Mouse (Mus musculus) A20 (cell line): ENCODE data around the gene Dppa4.
"Not testable (repeated sequence)": the region's sequence is repeated elsewhere in the genome, so short reads cannot be mapped to it uniquely, and the experiment has no call there.

Source experiments
- DNase-seq: peaks from one replicate; pipeline ENCODE4 v3.0.0-alpha.2; 2011; ENCODE audit warnings: low read depth, low spot score

Dppa4 gene

DNA sequence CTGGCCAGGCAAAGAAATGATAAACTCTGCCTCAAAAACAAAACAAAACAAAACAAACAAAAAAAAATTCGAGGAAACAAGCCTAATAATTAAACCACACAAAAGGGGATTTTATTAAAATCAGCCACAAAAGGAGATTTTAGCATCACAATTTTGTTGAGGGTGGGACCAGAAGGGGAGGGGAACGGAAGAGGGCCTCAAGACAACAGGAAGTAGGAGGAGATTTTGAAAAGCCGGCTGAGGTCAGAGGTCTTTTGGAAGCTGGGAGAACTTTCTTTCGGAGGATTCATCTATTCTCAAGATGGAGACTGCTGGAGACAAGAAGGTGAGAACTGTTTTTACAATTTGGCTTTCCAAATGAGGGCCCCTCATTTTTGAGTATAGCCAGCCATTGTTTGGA lies at the start of gene Dppa4:
Dppa4 (plus strand) TSS at position 217 of the 400 bp plus-strand sequence.
- DNase-seq = no peak

DNA sequence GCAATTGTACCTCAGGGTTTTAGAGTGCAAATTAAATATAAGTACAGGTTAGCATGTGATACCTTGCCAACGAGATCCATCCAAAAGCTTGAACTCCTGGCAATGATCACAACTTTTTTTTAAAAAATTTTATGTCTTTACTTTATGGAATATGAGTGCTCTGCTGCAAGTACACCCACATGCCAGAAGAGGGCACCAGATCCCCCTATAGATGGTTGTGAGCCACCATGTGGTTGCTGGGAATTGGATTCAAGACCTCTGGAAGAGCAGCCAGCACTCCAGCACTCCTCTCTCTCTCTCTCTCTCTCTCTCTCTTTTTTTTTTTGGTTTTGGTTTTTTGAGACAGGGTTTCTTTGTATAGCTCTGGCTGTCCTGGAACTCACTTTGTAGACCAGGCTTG lies 48.5 kb upstream of the Dppa4 start:
- no peak for DNase-seq

DNA sequence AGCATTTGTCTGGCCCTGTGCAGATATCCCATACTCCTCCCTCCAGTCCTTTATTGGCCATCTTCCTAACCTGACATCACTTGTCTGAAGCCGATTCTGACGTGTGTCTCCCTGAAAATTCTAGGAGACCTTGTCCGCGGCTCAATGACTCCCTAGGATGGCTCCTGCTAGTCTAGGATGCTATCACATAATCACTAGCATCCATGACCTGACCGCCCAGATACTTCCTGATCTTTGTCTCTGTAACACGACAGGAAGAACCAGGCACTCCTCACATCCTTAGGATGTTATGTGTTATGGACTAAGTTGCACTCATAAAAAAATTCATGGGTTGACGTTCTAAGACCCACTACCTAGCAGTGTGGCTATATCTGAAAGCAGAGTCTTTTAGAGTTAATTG lies 45.9 kb upstream of the Dppa4 start:
- DNase-seq = no peak

DNA sequence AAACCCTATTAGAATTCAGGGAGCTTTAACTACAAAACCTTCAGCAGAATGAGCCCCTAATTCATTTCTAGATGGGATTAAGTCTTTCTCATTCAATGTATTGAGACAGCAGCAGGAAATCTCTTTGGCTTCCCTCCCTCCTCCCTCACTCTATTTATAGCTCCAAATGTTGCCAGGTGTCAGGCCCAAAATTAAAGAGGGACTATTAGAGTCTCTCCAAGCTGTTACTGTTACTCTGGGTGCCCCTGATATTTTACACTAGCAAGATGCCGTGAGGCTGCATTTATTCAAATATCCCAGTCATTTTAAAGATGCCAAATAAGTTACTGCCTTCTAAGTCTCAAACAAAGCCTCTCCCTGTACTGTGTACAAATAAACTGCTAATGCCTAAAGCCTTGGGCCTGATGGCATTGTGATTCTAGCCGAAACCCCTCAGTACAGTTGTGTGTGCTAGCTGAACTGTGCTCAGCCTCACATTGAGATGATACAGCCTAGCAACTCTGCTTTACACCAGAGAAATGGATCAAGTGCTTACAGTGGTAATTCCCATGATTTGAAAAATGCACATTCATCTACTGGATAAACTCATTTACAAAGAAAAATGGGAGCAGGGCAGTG lies 36.4 kb upstream of the Dppa4 start:
- DNase-seq = no peak

DNA sequence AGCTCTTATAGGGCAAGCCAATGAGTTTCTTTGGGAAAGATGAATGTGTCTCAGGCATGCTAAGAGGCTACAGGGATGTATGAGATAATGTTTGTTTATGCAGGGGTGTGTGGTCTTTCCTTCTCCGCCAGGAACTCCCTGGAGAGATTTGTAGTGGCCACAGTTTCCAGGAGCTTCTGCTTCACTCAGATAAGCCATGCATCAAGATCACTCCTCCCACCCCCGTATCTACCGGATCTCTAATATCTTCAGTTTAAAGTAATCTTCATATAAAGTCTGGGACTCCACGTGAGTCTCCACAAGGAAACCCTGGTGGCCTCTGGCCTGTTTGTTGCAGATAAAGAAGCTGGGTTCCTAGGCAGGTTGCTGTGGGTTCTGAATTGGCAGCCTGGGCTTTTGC lies 30.7 kb upstream of the Dppa4 start:
- DNase-seq = no peak

DNA sequence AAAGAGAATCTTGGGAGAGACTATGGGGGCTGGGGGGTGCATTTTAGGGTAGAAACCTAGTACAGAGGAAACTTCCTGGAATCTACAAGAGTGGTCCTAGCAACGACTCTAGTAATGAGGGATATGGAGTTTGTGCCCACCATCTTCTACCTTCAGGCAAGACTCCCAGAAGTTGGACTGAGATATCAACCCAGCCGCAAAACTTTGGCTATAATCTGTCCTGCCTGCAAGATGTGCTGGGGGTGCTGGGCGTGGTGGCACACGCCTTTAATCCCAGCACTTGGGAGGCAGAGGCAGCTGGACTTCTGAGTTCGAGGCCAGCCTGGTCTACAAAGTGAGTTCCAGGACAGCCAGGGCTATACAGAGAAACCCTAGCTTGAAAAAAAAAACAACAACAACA lies 28.9 kb upstream of the Dppa4 start:
- DNase-seq = no peak

DNA sequence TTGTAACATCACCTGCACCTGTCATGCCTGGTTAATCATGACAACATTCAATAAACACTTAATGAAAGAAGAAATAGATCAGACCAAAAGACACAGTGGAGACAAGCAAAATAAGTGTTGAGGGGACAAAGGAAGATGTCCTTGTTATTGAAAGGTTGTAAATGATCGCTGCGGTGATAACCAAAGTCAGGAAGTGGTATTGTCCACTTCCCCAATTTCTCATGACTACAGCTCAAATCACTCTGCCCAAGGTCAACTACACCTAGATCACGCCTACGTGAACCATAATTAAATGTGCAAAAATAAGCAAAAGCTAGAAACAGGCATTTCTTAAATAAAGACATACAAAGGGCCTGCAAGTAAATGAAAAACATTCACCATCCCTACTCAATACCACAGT lies 24.0 kb upstream of the Dppa4 start:
- DNase-seq = no peak

DNA sequence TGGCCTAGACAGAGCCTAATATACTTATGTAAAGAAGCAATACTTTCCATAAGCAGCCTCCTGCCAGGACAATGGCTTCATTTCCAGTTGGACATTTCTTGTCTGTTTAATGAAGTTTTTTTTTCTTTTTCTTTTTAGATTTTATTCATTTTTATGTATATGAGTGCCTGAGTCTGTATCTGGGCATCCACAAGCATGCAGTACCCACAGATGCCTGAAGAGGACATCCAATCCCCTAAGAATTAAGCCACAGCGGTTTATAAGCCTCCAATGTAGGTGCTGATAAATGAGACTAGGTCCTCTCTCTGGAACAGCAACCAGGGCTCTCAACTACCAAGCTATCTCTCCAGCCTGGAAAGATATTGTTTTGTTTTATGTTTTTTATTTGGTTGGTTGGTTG lies 20.6 kb upstream of the Dppa4 start:
- DNase-seq = no peak

DNA sequence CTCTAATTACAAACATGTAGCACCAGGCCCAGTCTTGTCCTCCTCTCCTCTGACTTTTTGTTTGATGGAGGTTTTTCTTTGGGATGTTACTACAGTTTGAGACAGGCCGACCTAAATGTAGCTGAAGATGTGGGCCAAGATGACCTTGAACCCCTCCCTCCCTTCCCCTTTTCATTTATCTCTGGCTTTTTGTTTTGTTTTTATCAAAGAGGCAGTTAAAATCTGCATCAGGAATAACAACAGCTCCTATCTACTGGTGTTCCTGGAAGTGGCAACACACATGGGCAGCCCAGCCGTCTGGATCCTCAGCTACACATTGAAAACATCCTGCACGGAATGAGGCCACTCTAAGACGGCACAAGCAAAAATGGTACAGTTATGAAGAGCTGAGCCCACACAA lies 17.7 kb upstream of the Dppa4 start:
- no peak for DNase-seq

DNA sequence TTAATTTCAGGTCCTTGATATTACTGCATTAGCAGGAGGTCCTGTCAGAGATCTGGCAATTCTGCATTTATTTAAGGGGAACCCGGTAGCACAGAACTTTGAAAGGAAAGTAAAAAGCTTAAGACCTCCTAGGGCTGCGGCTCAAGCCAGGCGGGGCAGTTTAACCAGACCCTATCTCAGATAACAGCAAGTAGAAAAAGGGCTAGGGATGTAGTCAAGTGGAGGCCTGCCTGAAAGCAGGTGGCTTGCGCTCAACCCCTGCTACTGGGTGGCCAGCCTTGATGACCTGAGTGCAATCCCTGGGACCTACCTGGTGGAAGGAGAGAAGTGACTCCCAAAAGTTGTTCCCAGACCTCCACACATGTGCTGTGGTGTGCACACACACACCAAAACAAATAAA lies 6.6 kb upstream of the Dppa4 start:
- no peak for DNase-seq

DNA sequence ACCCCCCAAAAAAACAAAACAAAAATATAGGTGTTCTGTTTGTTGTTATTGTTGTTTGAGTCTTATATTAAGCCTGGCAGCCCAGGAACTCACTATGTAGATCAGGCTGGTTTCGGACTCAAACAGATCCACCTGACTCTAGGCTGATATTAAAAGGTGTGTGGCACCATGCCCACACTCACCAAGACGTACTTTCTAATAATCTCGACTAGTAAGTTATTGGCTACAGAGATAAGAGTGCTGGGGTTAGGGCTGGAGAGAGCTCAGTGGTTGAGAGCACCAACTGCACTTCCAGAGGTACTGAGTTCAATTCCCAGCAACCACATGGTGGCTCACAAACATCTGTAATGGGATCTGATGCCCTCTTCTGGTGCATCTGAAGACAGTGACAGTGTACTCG lies 2.6 kb upstream of the Dppa4 start:
- DNase-seq = no peak

DNA sequence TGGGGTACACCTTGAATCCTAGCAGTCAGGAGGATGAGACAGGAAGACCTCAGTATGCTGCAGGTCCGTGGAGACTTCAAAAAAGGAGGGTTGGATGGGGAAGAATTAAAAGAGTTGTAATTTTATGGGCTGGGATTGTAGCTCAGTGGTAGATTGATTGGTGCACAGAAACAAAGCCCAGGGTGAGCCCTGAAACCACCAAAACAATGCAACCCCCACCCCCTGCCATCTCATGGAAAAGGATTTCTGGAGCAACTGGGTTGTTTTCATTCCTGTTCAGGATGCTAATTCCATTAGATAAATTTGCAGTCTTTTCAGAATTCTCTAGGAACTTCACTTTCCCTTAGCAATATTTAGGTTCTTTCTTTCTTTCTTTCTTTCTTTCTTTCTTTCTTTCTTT lies 732 bp upstream of the Dppa4 start:
- DNase-seq = no peak

DNA sequence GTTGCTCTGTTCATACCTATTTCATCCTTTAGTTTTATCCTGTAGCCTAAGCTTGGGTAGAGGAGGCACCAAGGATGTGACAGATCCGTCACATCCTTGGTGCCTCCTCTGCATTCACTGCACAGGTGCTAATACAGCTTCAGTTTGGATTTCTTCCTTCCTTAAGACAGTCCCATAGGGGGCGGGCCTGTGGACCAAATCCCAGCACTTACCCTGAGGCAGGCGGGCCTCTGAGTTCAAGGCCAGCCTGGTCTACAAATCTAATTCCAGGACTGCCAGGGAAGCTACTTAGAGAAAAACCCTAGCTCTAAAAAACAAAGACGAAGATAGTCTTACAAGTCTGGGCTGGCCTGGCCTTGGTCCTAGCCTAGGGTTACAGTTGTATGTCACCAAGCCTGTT lies 2.0 kb downstream of the Dppa4 start:
- DNase-seq = no peak

DNA sequence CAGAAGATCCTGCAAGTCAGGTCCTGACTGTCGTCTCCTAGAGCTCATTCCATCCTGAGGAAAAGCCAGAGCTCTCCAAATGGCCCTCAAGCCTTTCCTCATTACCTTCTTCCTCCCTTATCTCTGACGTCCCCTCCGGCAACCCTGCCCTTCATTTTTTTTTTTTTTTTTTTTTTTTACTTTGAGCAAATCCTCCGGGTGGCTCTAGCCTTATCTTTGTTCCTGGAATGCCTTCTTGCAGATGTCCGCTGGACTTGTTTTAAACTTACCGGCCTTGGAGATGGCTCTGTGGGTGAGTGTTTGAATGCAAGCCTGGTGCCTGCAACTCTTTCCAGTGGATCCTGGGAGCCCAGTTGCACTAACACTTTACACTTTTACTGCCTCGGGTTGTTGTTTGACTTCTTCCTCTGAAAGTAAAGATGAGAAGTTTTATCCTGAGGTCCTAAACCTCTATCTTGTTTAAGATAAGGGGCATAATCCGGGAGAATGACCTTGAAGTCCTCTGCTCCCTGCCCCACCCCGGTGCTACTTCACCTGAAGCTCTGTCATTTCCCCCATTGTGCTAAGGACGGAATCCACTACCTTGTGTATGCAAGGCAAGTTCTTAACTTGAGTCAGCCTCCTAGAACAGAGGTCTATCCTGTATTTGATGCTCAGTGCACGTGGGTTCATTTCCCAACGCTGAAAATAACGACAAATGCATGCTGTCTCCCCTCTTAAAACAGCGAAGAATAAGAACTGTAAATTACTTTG lies 14.0 kb downstream of the Dppa4 start:
- DNase-seq = no peak

DNA sequence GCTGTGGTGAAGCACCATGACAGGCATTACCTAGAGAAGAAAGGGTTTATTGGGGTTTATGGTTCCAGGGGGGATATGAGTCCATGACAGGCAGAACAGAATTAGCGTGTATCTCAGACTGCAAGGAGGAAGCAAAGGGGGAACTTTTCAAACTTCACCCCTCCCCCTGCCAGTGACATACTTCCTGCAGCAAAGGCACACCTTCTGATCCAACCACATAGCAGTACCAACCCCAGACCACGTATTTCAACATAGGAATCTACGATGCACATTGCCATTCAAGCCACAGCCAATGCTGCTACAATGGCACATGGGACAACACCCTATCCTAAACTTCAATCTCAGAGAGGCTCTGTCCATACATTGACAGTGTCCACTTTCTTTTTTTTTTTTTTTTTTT lies 16.4 kb downstream of the Dppa4 start:
- DNase-seq = no peak

DNA sequence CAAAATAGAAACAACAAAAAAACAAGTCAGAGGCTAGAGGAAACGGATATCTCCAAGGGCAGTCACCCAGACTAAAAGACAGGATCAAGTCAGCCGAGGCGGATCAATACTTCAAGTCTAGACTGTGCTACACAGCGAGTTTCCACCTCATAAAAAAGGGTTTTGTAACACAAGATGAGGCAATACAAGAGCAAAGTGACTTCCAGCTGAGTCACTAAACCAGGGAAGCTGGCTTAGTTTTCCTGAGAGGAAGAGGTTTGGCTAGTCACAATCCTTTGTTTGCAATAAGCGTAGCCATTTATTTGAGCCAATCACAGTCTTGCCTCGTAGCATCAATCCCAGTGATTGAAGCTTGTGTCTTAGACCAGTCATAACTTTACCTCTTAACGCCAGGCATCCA lies 20.0 kb downstream of the Dppa4 start, which contains the start of gene Dppa2:
Dppa2 (plus strand) TSS at position 400 of the 400 bp plus-strand sequence.
- no peak for DNase-seq

DNA sequence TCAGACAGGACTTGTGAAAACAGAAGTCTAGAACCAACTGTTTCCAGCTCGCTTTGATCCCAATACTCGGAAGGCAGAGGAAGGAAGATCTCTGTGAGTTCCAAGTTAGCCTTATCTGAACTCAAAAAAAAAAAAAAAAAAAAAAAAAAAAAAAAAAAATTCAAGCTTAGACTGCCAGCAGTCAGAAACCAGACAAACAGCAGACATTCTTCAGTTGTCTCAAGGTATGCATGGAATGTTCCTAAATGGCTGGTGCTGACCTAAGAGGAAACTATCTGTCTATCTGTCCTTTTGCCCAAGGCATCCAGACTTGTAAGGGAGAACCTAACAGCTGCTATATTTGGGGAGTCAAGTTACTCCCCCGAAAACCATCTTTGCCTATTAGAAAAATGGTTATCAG lies 20.4 kb downstream of the Dppa4 start:
- no peak for DNase-seq

DNA sequence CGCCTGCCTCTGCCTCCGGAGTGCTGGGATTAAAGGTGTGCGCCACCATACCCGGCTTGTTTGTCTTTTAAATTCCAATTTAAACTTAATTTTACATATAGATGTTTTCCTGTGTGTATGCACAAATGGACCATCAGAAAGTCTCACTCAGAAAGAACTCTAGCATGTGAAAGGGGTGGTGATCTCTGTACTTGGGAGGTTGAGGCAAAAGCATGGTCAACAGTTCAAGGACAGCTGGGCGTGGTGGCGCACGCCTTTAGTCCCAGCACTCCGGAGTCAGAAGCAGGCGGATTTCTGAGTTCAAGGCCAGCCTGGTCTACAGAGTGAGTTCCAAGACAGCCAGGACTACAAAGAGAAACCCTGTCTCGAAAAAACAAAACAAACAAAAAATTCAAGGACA lies 25.4 kb downstream of the Dppa4 start:
- DNase-seq = not testable (repeated sequence)

DNA sequence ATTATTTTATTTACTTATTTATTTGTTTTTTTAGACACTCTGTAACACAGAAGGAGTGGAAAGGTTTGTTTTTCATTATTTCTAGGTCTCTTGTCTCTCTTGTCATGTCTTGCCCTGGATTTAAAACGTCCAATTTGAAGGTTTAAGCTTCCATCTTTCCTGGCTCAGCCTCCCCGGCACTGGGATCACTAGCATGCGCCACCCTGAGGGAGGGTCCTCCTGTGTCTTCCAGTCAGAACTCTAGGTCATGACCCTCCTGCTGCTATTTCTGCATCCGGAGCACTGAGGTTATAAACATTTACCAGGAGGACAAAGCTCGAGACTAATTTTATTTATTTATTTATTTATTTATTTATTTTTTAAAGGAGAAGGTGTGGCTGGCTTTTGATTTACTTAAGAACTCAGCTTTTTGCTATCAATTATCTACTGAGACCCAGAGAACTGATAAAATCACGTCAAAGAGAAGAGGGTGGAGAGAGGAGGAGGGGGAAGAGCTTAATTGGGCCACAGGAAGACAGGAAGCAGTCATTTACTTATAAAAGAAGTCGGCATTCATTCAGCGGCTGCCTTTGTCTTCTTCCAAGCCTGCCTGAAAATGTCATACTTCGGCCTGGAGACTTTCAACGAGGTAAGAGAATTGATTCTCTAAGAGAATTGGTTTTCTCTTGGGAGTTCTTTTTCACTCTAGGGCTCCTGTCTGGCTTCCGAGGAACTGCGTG lies 26.5 kb downstream of the Dppa4 start:
- DNase-seq = no peak

DNA sequence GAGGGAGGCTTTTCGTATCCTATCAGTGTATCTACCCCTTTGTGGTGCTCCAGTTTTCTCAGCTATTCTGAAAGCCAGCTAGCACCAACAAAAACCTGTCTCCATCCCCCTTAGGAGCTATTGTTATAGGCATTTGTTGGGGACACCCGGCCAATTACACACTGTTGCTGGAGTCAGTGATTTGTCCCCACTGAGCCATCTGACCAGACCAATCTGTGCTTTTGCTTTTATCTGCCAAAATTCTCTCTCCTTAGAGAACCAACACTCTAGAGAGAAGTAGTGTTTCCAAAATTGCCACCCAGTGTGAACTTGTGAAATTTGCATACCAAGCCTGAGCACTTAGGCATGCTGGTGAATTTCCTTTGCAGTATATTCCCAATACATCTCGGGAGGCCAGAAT lies 31.8 kb downstream of the Dppa4 start:
- no peak for DNase-seq

DNA sequence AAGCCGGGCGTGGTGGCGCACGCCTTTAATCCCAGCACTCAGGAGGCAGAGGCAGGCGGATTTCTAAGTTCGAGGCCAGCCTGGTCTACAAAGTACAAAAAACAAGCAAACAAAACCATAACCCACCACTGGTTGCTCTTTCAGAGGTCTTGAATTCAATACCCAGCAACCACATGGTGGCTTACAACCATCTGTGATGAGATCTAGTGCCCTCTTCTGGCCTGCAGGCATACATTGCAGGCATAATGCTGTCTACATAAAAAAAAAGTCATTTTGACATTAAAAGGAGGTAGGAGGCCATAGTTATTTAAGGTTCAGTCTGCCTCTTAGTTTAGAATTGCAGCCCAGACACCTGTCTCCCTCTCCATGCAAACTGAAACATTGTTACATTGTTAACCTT lies 37.2 kb downstream of the Dppa4 start:
- DNase-seq = no peak

DNA sequence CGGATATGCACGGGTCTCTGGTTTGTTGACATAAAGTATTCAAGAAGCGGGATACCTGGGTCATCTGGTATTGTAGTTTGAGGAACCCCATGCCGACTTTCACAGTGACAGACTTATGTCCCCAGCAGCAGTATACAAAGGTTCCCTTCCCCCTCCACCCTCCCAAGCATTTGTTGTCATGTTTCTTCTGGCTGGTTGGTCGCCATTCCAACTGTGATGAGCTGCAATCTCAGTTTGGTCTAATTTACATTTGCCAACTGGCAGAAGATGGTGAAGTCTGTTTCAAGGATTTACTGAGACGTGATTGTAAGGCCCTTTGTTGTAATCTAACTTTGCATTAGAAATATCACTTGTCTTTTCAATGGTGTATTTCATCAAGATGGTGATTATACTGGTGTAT lies 39.6 kb downstream of the Dppa4 start:
- DNase-seq = no peak
